Mouse (Mus musculus): Measurements from ENCODE around the gene Amdhd1.

GRCm38 (mm10) chr10:93488066-93488827, 51.6 kb downstream of the Amdhd1 start, which contains the start of gene Hal:
- TF ChIP-seq CHD1 (IDR thresholded peaks at IDR 0.05; ENCODE audit: low read depth, low read length) (no peak), GATA1 (IDR thresholded peaks at IDR 0.05; ENCODE audit: low read depth, low read length) (no peak), SMC3 (IDR thresholded peaks at IDR 0.05; ENCODE audit: low read depth, low read length) (no peak), EP300 (IDR thresholded peaks at IDR 0.05; ENCODE audit: low read depth in 1 of 2, low read length in 2 of 2) (no peak), USF1 (IDR thresholded peaks at IDR 0.05; ENCODE audit: low read depth, low read length) (no peak), CTCF (IDR thresholded peaks at IDR 0.05 in 2 of 3, conservative IDR thresholded peaks at IDR 0.05 in 1 of 3; ENCODE audit: control insufficient read depth in 1 of 3, insufficient read depth in 1 of 3, low read depth in 2 of 3, low read length in 3 of 3, poor library complexity in 1 of 3, severe bottlenecking in 1 of 3) (no peak), CHD2 (IDR thresholded peaks at IDR 0.05; ENCODE audit: low read length) (no peak), GABPA (IDR thresholded peaks at IDR 0.05; ENCODE audit: low read depth, low read length) (no peak), TCF12 (IDR thresholded peaks at IDR 0.05; ENCODE audit: low read depth, low read length) (no peak), MYC (IDR thresholded peaks at IDR 0.05; ENCODE audit: low read depth, low read length) (no peak), MAZ (IDR thresholded peaks at IDR 0.05; ENCODE audit: low read depth, low read length) (no peak), MAX (IDR thresholded peaks at IDR 0.05; ENCODE audit: low read length) (no peak)
